Mouse (Mus musculus): ENCODE measurements around the gene Ubc. TPM values are rescaled to one million over a fixed set of nuclear protein-coding genes. Genes with fewer than 3 reads are reported as not detected.
A peak's percentile ranks its signal among the peaks of the same experiment; 100 is the strongest.
"Not testable (repeated sequence)": the region's sequence is repeated elsewhere in the genome, so short reads cannot be mapped to it uniquely, and the experiment has no call there.

Gene Ubc
- total RNA-seq (2017) = 252 and 273 TPM in 2 replicates

DNA sequence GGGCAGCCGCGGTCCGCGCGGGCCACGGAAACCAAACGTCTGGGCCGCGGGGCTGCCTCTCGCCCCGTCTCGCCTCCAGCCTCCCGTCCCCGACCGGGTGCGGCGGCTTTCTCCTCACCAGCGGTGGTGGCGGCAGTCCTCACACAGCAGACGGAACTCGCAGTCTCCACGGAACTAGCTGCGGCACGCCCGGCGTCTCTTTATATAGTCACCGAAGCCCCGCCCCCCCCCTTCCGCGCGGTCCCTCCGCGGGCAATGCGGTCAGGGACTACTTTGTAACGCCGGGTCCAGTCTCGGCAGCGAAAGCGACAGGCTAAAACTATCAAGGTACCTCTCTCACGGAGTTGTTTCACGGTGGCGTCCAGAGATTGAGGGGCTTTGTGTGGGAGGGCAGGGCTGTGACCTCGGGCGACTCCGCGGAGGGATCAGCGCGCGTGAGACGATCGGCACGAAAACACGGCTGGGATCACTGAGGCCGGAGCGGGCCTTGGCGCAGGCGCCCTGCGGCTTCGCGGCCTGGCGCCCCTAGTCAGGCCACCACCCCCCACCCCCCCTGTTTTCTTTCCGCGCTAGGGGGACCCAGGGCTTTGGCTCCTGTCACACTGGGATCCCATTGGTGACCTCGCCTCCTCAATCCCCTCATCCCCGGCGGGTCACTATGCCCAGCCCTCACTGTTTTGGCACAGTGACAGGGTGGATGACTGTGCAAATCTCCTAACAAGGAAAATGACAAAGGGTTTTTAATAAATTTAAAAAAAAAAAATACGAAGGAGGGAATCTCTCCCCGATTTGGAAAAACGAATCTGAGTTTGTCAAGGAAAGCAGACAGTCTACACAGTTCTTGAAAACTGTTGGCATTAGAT, at the start of gene Ubc:
TSS of gene Ubc (minus strand) at position 624 of the 863 bp plus-strand sequence.
- ATAC-seq (replicated peaks; ENCODE audit: low read depth, poor library complexity, severe bottlenecking) = peak; percentile 48

GRCm38 (mm10) chr5:125434347-125434746, 44.3 kb upstream of the Ubc start:
- peak; percentile 8; the same call in 1 of the 2 replicates for ATAC-seq (replicated peaks; ENCODE audit: low read depth, poor library complexity, severe bottlenecking)

DNA sequence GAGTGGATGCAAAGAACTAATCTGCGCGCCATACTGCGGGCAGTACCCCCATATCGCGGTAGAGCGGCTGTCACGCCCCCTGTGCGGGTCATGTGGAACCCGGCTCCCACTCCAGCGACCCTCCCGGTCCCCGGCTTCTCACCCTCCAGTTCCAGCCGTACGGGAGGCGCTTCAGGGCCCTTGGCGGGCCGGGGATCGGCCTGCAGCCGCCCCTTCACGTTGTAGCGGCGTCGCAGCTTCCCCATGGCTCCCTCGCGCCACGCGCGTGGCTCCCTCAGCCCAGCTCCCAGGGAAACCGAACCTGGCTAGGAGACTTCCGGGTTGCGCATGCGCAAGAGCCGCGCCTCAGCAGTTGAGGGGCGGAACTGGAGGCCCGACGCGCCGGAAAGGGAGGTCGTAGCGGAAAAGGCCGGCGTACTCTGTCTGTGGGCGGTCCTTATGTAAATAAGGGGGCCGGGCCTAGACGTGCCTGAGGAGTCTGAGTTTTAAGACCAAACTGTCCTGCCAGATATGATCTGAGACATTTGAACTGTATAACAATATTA, 43.9 kb upstream of the Ubc start, which contains the start of gene Dhx37:
TSS of gene Dhx37 (minus strand) at position 329 of the 545 bp plus-strand sequence.
- ATAC-seq (replicated peaks; ENCODE audit: low read depth, poor library complexity, severe bottlenecking) = peak; percentile 99

DNA sequence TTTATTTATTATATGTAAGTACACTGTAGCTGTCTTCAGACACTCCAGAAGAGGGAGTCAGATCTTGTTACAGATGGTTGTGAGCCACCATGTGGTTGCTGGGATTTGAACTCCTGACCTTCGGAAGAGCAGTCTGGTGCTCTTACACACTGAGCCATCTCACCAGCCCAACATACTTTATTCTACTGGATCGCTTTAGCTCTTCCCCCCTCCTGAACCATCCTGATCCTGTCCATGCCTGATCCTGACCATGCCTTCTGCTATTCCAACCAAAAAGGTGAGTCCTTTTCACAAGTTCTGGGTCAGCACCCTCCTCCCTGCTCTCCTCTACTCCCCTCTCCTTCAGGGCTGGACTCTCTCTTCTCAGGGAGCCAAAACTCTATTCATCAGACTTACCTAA, 42.3 kb upstream of the Ubc start:
- not testable (repeated sequence) for ATAC-seq (replicated peaks; ENCODE audit: low read depth, poor library complexity, severe bottlenecking)

DNA sequence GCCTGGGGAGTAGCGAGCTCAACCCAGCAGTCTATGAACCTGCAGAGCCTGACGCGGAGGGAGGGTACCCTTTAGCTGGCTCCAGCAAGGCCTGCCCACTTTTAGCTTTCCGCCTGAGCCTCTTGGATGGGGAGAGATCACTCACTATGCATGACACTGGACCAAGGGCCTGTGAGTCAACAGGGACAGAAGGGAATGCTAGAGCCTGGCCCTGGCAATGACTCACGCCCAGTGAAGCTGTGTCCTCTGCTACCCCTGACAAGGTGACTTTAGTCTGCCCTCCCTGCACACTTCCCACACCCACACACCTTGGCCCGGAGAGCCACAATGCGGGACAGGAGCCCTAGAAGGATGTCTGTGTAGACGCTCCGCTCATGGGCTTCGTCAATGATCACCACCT, 36.3 kb upstream of the Ubc start:
- no peak for ATAC-seq (replicated peaks; ENCODE audit: low read depth, poor library complexity, severe bottlenecking)

DNA sequence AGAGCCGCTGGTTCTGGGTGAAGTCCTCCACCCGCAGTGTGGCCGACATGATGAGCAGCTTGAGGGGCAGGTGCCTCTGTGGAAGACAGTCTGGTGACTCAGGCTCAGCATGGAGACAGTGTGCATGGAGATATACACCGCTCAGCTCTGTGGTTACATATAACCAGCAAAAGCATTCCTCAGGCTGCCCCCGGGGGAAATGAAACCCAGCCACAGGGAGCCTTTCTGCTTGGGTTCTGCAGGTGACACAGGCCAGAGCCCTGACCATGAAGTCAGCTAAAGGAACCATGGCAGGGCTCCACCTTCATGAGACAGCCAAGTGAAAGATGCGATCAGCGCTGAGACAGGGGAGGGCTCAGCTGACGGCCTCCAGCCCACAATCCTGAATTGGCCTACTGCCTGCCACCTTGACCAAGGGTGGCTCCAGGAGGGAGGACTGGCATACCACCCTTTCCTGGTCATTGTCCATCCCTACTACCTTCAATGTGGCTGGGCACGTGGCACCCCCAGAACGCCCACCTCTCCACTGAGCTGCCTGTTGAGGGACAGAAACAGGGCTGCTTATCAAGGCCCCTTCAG, 35.8 kb upstream of the Ubc start:
- peak; percentile 54; the same call in 1 of the 2 replicates for ATAC-seq (replicated peaks; ENCODE audit: low read depth, poor library complexity, severe bottlenecking)

DNA sequence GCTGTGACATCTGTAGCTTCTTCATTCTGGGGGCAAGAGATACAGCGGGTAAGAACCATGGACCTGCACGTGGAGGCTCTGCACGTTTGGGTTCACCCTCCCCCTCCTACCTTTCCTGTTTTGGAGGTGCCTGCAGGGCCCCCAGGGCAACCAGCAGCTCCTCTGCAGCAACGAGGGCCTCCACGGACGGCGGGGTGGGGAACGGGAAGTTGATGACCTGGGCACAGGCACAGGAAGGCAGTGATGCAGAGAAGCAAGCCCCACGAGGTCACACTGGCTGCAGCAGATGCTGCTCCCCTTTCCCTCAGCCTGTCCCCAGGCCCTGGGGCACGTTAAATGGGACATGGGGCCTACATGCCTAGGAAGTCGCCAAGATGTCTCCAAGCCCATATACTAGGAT, 29.1 kb upstream of the Ubc start:
- ATAC-seq (replicated peaks; ENCODE audit: low read depth, poor library complexity, severe bottlenecking) = 0 out of 2 replicates have a peak, but pooled peaks have one; percentile 38

DNA sequence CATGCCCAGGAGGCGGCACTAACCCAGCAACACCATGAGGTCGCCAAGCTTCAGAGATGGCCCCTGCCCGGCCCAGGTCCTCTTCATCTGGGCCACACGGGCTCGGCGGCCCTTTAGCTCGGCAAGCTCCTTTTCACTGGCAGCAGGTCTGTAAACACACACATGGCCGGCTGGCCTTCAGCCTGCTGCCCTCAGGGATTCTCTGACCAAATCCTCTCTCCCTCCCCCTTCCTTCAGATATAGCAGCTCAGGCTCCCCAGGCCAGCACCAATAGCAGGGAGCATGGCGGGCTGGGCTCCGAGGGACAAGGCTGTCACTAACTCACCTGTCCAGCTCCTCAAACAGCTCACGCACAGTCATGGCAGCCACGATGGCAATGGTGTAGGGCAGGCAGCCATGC, 28.6 kb upstream of the Ubc start:
- ATAC-seq (replicated peaks; ENCODE audit: low read depth, poor library complexity, severe bottlenecking) = 0 out of 2 replicates have a peak, but pooled peaks have one; percentile 4

GRCm38 (mm10) chr5:125416183-125416582, 26.2 kb upstream of the Ubc start:
- ATAC-seq (replicated peaks; ENCODE audit: low read depth, poor library complexity, severe bottlenecking) = no peak

- no peak for ATAC-seq (replicated peaks; ENCODE audit: low read depth, poor library complexity, severe bottlenecking)
Observed at GRCm38 (mm10) chr5:125413763-125414162, 23.8 kb upstream of the Ubc start.

- ATAC-seq (replicated peaks; ENCODE audit: low read depth, poor library complexity, severe bottlenecking) = not testable (repeated sequence)
Observed at GRCm38 (mm10) chr5:125412536-125412935, 22.5 kb upstream of the Ubc start.

DNA sequence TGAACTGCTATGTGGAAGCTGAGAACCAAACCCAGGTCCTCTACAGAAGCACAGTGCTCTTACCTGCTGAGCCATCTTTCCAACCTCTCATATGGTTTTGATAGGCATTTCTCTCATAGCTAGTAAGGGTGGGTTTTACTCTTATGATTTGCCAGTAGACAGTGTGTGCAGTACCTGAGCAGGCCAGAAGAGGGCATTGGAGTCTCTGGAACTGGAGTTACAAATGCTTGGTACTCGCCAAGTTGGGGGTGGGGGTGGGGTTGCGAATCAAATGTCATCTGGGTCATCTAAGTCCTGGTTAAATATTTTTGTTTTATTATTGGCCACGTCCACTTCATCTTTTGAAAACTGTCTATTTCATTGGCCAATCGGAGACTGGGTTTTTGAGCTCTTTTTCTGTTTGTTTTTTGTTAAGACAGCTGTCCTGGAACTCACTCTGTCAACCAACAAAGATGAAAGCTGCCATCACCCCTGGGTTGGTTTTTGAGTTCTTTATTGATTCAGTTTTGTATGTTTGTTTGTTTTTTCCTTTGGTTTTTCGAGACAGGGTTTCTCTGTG, 22.0 kb upstream of the Ubc start:
- ATAC-seq (replicated peaks; ENCODE audit: low read depth, poor library complexity, severe bottlenecking) = peak; percentile 40; the same call in 1 of the 2 replicates

- ATAC-seq (replicated peaks; ENCODE audit: low read depth, poor library complexity, severe bottlenecking) = no peak
Observed at GRCm38 (mm10) chr5:125409348-125410090, 19.5 kb upstream of the Ubc start.

- peak; percentile 40 for ATAC-seq (replicated peaks; ENCODE audit: low read depth, poor library complexity, severe bottlenecking)
Observed at GRCm38 (mm10) chr5:125408842-125409241, 18.8 kb upstream of the Ubc start.

DNA sequence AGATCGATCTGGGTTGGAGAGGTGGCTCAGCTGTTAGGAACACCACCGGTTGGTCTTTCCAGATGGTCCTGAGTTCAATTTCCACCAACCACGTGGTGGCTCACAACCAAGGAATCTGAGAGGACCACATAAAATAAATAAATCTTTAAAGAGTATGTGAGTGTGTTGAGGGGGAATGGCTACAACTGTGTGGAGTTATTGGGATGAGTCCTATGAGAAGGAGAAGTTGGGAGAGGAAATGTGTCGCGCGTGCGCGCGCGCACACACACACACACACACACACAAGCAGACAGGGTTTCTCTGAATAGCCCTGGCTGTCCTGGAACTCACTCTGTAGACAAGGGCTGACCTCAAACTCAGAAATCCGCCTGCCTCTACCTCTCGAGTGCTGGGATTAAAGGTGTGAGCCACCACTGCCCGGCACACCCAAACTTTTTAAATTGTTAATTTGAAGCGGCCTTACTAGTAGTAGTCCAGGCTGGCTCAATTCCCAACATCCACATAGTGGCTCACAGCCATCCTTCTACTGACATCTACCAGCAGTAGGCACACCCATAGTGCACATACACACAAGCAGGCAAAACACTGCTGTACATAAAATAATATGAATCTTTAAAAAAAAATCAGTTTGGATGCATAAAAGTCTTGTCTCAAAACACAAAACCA, 18.0 kb upstream of the Ubc start:
- no peak for ATAC-seq (replicated peaks; ENCODE audit: low read depth, poor library complexity, severe bottlenecking)

GRCm38 (mm10) chr5:125407020-125407830, 17.2 kb upstream of the Ubc start:
- ATAC-seq (replicated peaks; ENCODE audit: low read depth, poor library complexity, severe bottlenecking) = no peak

DNA sequence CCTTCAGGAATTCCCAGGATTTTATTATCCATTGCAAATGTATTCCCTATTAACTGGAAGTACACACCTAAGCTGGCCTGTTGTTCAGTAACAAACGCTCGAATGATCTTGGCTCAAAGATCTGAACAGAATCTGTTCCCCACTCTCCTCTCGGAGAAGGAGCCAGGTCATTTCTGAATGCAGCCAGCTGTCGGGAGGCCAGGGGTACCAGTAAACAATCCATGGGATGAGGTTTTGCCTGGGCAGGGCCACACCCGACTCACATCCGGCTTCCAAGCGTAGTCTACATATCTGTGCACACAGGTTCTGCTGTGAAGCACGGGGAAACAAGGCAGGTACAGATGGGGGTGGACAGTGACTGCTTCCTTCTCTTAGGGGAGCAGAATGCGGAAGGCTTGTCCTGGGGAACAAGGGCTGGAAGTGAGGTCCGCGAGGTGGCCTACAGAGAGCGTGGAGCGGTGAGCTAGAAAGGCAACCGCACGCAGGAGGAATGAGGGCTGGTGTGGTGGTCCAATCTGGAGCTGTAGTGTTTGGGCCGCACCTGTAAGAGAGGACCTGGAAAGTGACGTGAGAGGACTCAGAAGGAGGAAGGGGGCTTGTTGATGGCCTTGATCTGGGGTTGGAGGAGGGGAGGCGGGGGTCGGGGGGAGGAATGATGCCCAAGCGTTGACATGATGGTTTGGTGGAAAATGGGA, 16.5 kb upstream of the Ubc start:
- peak; percentile 9; the same call in 1 of the 2 replicates for ATAC-seq (replicated peaks; ENCODE audit: low read depth, poor library complexity, severe bottlenecking)

Data from common myeloid progenitor, adult 5-6 weeks (primary cell).